Mouse (Mus musculus): ENCODE results near the gene Glmp.
A peak's percentile ranks its signal among the peaks of the same experiment; 100 is the strongest.
"Not testable (repeated sequence)": the region's sequence is repeated elsewhere in the genome, so short reads cannot be mapped to it uniquely, and the experiment has no call there.

Gene Glmp

DNA sequence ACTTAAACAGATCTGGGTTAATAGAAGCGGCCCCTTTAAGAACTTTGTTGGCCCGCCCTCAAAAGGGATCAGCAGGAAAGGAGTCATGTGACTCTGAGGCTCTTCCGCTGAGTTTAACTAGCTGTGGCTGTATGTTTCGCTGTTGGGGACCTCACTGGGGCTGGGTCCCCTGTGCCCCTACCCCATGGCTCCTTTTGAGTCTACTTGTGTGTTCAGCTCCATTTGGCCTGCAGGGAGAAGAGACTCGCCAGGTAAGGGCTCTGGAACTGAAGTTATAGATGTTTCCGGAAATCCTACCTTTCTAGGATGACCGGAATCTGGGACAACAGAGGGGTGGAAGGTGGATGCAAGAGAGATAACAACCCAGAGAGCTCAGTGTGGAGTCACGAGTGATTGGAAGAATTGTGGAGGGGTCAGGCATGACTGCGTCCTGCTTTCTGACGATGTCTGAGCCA, at the start of gene Glmp:
Glmp (plus strand) TSS at position 73 of the 455 bp plus-strand sequence.
- peak in 1 of 2 experiments; percentile 38 for DNase-seq (ENCODE audit: low spot score in 2 of 2)

DNA sequence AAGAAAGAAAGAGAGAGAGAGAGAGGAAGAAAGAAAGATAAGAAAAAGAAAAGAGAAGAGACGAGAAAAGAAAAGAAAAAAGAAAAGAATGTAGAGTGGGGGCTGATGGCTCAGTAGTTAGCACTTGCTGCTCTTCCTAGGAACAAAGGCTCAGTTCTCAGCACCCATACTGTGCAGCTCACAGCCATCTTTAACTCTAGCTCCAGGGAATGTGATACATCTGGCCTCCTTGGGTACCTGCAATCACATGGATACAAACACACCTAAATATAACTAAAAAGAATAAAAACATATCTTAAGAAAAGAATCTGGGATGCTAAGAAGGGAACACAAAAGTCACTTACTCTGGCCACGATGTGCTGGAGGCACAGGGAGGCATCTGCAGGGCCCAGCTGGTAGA, 48.7 kb upstream of the Glmp start:
- DNase-seq (ENCODE audit: low spot score in 2 of 2), result no peak

DNA sequence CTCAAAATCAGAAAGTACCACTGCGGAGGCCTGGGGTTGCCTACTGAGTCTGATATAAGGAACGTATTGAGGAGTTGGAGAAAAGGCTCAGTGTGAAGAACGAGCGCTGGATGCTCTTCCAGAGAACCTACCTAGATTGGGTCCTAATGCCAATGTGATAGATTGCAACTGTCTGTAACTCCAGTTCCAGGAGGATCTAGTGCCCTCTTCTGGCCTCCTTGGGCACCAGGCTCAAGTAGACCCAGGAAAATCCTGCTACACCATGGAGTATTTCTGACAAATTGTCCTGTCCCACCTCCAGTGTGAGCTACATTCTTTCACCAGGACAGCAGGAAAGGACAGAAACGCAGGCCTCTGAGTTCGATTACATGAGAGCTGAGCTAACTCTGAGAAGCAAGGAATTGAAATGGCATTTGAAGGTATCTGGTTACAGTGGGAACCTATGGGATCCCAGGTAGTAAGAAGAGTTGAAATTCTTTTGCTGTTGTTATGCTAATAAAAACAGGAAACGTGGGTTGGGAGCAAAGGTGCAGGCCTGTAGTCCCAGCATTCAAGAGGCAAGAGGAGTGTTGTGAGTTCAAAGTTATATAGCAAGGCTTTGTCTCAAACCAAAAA, 48.2 kb upstream of the Glmp start:
- no peak for DNase-seq (ENCODE audit: low spot score in 2 of 2)

DNA sequence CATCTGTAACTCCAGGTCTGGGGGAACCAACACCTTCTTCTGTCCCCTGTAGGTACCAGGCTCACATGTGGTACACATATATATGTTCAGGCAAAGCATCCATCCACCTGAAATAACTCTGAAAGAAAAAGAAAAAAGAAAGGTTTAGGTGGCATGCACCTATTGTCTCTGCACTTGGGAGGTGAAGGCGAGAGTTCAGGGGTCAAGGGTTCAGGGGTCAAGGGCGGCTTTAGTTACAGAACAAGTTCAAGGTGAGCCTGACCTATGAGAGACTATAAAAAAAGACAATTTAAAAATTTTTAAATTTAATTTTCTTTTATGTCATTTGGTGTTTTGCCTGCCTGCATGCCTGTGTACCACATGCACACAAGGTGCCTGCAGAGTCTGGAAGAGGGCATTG, 44.8 kb upstream of the Glmp start:
- DNase-seq (ENCODE audit: low spot score in 2 of 2), result no peak

DNA sequence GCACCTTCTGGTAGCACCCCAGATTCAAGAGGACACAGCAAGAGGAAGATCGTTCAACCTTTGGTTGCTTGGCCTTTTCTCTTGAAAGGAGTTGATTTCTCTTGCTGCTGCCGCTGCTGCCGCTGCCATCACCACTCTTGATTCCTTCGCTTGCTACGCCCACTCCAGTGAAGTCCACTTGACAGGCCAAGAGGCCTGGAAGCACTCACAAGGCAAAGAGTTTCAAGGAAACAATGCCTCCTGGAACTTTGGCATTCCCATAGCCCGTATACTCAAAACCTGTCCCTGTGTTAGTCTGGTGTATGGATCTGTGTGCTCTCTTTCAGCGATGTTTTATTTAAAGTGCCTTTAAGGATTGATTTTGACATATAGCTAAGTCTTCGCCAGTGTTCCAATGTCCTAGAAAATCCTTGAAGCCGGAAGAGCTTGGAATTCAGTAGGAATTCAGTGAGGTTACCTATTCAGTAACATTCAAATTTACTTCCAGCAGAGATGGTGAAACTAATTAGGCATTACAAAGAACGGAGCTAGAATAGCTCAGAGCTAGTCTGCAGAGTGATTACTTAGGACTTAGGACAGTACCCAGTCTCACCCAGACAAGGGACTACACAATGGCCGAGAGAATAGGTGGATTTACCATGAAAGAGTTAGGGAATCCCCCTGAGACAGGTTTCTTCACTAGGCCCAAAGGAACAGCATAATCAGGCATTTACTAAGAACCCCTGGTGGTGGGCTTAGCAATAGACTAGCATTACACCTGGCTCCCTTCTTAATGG, 43.5 kb upstream of the Glmp start:
- not testable (repeated sequence) for DNase-seq (ENCODE audit: low spot score in 2 of 2)

DNA sequence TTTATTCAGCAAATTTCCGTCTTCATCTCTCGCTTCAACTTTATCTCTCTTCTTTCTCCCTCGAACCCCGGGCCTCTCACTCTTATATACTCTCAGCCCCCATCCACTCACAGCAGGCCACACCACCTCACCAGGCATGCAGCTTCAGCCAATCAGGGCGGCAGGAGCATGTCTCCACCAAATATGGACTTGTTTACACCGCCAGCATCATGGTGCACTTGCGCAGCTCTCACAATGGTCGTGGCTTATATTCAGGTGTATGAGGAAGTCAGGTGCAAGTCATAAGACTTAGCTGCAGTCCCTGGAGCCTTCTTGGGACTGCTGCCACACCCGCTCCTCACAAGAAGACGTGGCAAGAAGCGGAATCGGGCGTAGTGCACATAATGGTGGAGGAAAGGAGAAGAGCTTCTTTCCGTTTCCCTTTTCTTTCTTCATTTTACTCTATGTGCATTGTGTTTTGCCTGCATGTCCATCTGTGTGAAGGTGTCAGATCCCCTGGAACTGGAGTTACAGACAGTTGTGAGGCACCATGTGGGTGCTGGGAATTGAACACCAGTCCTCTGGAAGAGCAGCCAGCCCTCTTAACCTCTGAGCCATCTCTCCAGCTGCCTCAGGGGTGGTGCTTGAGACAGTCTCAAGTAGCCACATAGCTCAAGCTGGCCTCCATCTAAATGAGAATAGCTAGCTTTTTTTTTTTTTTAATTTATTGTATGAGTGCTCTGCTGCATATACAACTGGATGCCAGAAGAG, 39.8 kb upstream of the Glmp start:
- DNase-seq (ENCODE audit: low spot score in 2 of 2), result not testable (repeated sequence)

DNA sequence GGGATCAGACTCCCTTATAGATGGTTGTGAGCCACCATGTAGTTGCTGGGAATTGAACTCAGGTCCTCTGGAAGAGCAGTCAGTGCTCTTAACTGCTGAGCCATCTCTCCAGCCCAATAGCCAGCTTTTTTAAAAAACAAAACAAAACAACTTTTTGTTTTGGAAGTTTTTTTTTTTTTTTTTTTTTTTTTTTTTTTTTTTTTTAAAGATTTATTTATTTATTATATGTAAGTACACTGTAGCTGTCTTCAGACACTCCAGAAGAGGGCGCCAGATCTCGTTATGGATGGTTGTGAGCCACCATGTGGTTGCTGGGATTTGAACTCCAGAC, 39.3 kb upstream of the Glmp start:
- not testable (repeated sequence) for DNase-seq (ENCODE audit: low spot score in 2 of 2)

DNA sequence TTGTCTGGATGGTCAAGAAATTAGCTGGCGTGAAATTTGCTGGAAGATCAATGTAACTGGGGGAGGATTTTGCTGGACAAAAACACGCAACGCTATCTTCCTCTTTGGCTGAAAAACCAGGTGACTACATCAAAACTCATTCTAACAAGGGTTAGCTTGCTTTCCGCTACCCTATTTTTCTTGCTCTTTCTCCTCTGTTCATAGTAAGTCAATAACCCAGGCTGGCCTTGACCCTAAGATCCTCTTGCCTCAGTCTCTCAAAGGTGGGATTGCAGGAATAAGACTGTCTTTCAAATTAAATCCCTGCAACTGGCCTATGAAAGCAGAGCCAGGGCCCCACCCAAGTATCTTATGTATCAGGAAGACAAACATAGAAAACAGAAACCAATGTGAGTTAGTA, 37.7 kb upstream of the Glmp start, which contains the start of gene Gm38392:
Gm38392 (minus strand) TSS at position 101 of the 400 bp plus-strand sequence.
- no peak for DNase-seq (ENCODE audit: low spot score in 2 of 2)

DNA sequence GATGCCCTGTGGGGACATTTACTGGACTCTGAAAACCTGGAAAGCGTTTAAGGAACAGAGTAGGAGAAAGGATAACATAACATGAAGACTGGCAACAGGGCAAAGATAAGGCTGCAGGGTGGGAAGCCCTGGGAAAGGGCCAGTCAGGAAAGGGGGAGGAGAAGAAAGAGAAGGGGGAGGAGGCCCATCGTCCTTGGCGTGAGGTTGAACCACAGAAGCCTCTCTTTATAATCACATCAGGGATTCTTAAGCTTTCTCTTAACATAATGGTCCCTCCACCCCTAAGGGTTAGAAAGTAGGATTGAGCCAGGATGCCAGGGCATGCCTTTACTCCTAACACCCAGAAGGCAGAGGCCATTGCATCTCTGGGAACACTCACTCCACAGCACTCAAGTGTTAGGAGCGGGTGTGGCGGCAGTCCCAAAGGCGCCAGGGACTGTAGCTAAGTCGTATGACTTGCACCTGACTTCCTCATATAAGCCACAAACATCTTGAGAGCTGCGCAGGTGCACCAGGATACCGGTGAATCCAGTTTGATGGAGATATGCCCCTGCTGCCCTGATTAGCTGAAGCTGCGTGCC, 36.6 kb upstream of the Glmp start:
- DNase-seq (ENCODE audit: low spot score in 2 of 2), result not testable (repeated sequence)

DNA sequence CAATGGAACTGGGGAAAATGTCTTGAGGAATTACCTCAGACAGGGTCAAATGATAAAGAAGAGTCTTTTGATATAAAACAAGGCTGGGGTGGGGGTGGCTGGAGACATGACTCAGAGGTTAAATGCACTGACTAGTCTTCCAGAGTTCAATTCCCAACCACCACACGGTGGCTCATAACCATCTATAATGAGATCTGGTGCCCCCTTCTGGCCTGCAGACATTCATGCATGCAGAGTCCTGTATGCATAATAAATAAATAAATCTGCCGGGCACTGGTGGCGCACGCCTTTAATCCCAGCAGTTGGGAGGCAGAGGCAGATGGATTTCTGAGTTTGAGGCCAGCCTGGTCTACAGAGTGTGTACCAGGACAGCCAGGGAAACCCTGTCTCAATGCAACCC, 32.9 kb upstream of the Glmp start:
- no peak for DNase-seq (ENCODE audit: low spot score in 2 of 2)

DNA sequence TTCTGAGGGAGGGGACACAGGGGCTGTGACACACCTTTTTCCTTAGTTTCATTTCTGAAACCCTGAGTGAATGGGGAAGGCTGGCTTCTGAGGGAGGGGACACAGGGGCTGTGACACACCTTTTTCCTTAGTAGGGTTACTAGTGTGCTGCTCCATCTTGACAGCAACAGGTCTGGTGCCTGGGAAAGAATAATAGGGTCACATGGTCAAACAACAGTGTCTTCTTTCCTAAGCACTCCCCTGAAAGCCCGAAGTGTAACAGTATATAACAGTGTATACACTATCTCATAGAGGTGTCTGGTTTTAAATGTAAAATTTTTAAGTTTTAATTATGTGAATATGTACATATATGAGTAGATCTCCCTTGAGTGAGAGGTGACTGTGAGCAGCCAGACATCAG, 29.6 kb upstream of the Glmp start:
- not testable (repeated sequence) for DNase-seq (ENCODE audit: low spot score in 2 of 2)

DNA sequence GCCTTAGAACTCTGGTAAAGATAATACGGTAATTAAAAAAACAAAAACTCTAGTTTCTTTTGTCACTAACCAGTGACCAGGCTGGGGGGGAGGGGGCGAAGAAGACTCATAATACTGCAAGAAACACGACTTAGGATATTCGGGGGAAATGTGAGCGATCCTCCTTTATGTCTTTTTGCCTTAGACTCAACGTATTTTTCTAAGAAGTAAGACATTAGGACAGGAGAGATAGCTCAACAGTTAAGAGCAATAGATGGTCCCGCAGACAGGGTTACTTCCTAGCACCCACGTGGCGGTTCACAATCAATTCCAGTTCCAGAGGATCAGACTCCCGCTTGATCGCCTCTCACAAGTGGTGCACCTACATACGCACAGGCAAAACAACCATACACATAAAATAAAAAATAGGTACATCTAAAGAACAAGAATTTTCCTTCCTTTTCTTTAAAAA, 28.7 kb upstream of the Glmp start:
- no peak for DNase-seq (ENCODE audit: low spot score in 2 of 2)

DNA sequence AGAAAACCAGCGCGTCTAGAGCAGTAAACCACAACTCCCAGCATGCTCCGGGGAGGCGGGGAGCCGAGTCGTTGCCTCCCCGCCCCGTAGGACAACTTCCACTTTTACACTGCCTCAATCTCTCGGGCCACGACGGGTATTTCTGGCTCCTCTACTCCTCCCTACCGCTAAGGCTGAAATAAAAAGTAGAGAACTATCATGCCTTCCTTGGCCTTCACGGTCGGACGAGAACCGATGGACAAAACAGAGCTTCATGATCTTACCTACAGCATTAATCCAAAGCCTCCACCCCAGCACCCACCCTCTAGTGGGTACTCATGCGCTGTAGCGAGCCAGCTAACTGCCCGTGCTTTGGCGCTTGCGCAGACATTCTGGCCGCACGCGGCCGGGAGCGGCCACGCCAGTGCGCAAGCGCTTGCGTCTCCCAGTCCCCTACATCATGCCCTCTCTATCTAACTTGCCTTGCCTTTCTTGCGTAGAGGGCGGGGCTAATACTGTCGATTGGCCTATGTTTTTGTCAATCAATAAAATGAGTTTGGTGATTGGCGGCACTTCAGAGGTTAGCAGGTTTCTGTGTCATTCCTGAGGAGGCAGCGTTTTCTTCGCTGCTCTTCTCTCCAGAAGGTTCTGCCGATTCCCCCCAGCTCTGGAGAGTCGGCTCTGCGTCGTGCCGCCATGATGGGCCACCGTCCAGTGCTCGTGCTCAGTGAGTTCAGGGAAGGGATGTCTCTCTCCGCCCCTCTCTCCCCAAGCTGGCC, 28.1 kb upstream of the Glmp start, which contains the start of the genes Tsacc and Cct3:
Tsacc (minus strand) TSS at position 439 of the 758 bp plus-strand sequence.
Cct3 (plus strand) TSS at position 556 of the 758 bp plus-strand sequence.
- DNase-seq (ENCODE audit: low spot score in 2 of 2), result peak; percentile 93 to 95

DNA sequence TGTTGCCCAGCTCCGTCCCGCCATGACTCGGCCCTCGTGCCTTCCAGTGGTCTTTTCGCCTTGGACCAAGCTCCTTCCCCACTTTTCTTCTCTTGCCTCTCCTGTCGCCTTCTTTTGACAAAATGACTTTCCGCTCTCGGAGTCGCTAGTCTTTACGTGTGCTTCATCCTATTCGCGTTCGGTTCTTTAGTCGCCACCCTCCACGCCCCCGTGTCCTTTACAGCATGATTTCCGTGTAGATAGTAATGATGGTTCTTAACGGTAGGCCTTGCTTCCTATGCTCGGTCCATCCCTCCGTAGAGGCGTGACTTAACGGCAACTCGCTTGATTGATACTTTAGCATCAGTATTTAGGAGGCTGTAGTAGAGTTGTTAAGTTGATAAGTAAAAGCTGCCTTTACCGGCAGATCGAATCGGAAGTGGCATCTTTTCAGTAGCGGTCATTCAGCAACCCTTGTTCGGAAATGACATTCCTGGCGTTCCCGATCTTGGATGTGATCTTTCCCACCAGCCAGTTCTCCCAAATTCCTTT, 27.4 kb upstream of the Glmp start:
- DNase-seq (ENCODE audit: low spot score in 2 of 2), result no peak

DNA sequence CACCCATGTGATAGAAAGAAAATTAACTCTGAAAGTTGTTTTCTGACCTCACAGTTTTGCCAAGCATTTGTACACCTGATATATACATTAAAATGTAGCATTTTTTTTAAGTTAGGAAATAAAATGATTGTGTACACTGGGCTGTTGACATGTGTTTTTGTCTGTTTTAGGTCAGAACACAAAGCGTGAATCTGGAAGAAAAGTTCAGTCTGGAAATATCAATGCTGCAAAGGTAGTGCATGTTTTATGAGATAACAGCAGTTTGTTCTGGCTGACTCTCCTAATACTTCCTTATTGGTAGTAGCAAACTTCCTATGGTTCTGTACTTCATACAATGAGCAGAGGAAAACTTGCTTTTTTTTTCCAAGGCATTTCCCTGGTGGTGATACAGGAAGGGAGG, 25.7 kb upstream of the Glmp start:
- no peak for DNase-seq (ENCODE audit: low spot score in 2 of 2)

DNA sequence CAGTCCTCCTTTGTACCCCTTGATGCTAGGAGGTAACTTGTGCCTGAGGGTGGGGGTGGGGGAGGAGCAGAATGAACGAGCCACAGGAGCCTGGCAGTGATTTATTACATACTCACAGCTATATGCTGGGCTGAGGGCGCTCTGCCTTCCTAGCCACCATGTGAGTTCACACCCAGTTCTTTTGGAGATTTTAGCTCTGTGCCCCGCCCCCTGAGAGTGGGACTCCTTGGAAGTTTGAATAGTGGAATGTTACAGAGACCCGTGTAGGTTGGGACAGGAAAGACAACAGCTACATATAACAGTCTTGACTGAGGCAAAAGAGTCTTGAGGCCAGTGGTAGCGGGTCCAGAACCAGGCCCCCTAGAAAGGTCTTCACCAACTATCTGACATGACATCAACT, 4.1 kb downstream of the Glmp start:
- no peak for DNase-seq (ENCODE audit: low spot score in 2 of 2)

DNA sequence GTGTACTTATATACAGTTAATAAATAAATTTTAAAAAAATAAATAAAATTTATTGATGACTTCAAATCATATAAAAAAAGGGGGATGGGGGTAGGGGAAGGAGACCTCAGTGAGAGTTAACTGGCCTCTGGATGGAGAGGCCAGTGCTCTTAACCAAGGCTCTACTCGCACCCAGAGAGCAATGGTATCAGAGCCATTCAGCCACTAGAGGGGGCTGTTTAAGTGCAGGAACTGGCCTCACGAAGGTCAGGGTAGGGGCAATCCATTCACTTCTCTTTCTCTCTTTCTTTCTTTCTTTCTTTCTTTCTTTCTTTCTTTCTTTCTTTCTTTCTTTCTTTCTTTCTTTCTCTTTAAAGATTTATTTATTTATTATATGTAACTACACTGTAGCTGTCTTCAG, 6.5 kb downstream of the Glmp start:
- DNase-seq (ENCODE audit: low spot score in 2 of 2), result no peak

DNA sequence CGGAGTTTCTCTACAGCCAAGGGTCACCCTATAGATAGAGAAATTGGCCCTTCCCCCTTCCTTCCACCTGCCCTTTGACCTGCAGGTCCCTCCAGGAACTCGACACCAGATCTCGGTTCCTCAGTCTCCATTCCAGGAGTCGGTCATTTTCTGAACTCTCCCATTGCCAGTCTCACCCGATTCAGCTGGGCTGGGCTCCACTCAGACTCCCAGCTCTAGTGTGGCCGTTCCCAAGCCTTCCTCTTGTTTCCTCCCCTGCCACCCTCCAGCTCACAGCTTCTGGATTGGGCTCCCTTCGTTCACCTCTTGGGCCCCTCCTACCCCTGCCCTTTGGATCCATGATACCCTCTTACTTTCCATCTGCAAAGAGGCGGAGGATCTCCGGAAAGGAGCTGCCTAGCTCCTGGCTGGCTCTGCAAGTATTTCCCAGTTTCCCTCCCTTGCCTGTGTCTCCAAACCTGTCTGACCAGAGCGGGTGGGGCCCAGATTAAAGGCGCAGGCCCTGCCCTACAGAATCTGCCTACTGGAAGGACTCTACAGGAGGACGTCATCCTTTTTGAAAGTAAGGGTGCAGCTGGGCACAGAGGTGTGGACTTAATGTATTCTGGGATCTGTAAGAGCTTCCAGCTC, 9.3 kb downstream of the Glmp start:
- DNase-seq (ENCODE audit: low spot score in 2 of 2), result no peak

DNA sequence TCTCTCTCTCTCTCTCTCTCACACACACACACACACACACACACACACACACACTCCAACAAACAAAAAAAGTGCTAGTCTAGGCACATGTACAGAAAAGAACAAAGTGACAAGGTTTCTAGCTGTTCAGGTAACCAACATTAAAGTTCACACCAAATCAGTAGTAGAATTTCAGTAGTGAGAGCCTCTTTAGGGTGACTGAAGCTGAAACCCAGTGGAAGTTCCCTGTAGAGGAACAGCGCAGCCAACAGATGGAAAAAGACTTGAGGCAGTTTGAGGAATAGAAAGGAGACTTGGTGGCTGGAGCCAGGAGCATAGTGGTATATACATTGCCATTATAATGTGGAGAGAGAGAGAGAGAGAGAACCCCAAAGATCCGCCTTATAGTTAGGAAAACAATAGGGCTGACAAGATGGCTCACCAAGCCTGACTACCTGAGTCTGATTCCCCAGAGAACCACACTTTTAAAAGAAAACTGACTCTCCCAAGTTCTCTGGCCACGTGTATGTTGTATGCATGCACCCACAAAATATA, 10.1 kb downstream of the Glmp start:
- DNase-seq (ENCODE audit: low spot score in 2 of 2), result no peak

DNA sequence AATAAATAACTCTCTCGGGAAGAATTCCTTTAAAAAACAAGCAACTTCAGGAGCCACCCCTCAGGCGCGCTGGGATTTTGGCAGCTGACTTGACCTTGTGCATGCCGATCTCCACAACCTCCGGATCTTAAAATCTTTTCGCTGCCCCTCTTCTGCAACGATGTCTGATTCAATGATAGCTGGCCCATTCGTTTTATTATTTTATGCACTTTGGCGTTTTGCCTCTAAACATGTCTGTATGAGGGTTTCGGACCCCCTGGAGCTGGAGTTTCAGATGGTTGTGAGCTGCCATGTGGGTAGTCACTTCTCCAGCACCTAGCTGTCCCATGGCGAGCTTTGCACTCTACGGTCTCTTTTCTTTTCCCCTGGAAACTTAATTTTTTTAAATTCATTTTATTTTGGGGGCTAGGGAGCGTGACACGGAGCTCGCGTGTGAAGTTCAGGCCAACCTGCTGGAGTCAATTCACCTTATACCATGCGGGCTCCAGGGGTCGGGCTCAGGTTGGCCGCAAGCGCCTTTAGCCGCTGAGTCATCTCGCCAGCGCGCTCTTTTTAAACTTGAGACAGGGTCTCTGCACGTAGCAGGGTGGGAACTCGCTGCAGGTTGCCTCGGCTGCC, 10.7 kb downstream of the Glmp start:
- no peak for DNase-seq (ENCODE audit: low spot score in 2 of 2)

Data from urinary bladder, postnatal 4 days (tissue).